Mouse (Mus musculus): ENCODE data around the gene Tsga10ip. TPM values are rescaled to one million over a fixed set of nuclear protein-coding genes. Genes with fewer than 3 reads are reported as not detected.
"Not testable (repeated sequence)": the region's sequence is repeated elsewhere in the genome, so short reads cannot be mapped to it uniquely, and the experiment has no call there.

Gene Tsga10ip
- polyA plus RNA-seq, 1 experiment from 2014 or later = 1.1 TPM

DNA sequence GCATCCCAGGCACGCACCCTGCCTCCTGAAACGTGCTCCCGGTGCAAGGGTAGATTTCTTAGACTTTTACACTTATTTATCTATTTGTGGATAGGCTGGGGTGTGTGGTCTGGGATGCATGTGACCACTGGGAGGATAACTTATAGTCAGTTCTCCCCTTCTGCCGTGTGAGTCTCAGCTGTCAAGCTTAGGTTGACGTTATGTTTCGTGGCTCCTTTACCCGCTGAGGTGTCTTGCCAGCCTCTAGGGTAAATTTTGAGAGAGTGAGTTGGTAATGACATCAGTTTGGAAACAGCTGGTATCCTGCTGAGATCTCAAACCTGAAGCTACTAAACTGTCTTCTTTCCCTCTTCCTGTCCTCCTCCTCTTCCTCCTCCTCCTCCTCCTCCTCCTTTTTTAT is 3.6 kb upstream of the Tsga10ip start:
- Histone ChIP-seq H3K4me3 (ENCODE audit: low read depth, low read length) (peak overlapping the region; percentile 27), H3K36me3 (ENCODE audit: insufficient read depth, low read length) (no peaks in the 10 kb centered on the region), H3K27me3 (replicated peaks; ENCODE audit: insufficient read depth, low read length) (no peaks in the 10 kb centered on the region), H3K27ac (ENCODE audit: low read length) (peak overlapping the region; percentile 80), H3K9ac (replicated peaks; ENCODE audit: low read depth) (peak overlapping the region; percentile 19; the same call in 1 of the 2 replicates), H3K4me2 (replicated peaks; ENCODE audit: low read depth, low read length) (peak overlapping the region; percentile 48), H3K9me3 (ENCODE audit: low read length) (no peaks in the 10 kb centered on the region), H3K4me1 (ENCODE audit: insufficient read depth, low read depth, low read length) (no peaks in the 10 kb centered on the region)
- DNase-seq (ENCODE audit: low spot score) = peak; percentile 70
- 21% methylated on average over 7 of the region's 7 CpGs for WGBS
- ATAC-seq = no peak
- TF ChIP-seq CTCF (IDR thresholded peaks at IDR 0.05) (0 out of 2 replicates have a peak, but pooled peaks have one; percentile 13), EP300 (IDR thresholded peaks at IDR 0.05) (no peak)

- not testable (repeated sequence) for H3K36me3 ChIP-seq (ENCODE audit: insufficient read depth, low read length); H3K9me3 ChIP-seq (ENCODE audit: low read length); H3K27me3 ChIP-seq (replicated peaks; ENCODE audit: insufficient read depth, low read length); H3K4me1 ChIP-seq (ENCODE audit: insufficient read depth, low read depth, low read length); H3K9ac ChIP-seq (replicated peaks; ENCODE audit: low read depth); H3K4me3 ChIP-seq (ENCODE audit: low read depth, low read length); H3K4me2 ChIP-seq (replicated peaks; ENCODE audit: low read depth, low read length); ATAC-seq; DNase-seq (ENCODE audit: low spot score); H3K27ac ChIP-seq (ENCODE audit: low read length)
- 65% methylated on average over 3 of the region's 4 CpGs for WGBS
Measured at GRCm38 (mm10) chr19:5401073-5401472, 1.3 kb downstream of the Tsga10ip start.

DNA sequence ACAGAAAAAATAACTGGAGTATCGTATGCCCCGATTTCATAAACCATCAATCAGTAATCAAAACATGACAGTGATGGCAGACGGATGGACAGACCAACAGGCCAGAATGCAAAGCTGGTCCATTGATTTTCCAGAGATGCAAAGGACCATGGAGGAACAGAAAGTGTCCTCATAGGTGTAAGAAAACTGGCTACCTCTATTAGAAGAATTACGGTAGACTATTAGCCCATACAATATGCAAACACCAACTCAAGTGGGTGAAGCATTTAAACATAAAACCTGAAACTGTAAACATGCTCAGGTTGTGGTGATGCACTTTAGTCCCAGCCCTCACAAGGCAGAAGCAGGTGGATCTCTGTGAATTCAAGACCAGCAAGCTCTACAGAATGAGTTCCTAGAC is 7.0 kb downstream of the Tsga10ip start:
- Histone ChIP-seq H3K27me3 (replicated peaks; ENCODE audit: insufficient read depth, low read length) (no peaks in the 10 kb centered on the region), H3K9me3 (ENCODE audit: low read length) (no peaks in the 10 kb centered on the region), H3K9ac (replicated peaks; ENCODE audit: low read depth) (no peak overlapping the region), H3K4me2 (replicated peaks; ENCODE audit: low read depth, low read length) (no peak overlapping the region), H3K36me3 (ENCODE audit: insufficient read depth, low read length) (no peaks in the 10 kb centered on the region), H3K4me3 (ENCODE audit: low read depth, low read length) (no peak overlapping the region), H3K4me1 (ENCODE audit: insufficient read depth, low read depth, low read length) (no peaks in the 10 kb centered on the region), H3K27ac (ENCODE audit: low read length) (no peak overlapping the region)
- TF ChIP-seq CTCF (IDR thresholded peaks at IDR 0.05) (no peak), EP300 (IDR thresholded peaks at IDR 0.05) (no peak)
- no peak for ATAC-seq
- 63% methylated on average over 4 of the region's 4 CpGs for WGBS
- DNase-seq (ENCODE audit: low spot score) = peak; percentile 26

GRCm38 (mm10) chr19:5394168-5394567 is 8.2 kb downstream of the Tsga10ip start:
- H3K27me3 ChIP-seq (replicated peaks; ENCODE audit: insufficient read depth, low read length) = no peaks in the 10 kb centered on the region
- no peak for TF ChIP-seq CTCF (IDR thresholded peaks at IDR 0.05)
- no peaks in the 10 kb centered on the region for H3K36me3 ChIP-seq (ENCODE audit: insufficient read depth, low read length)
- DNase-seq (ENCODE audit: low spot score) (no peak), ATAC-seq (no peak)
- no peak overlapping the region for H3K4me2 ChIP-seq (replicated peaks; ENCODE audit: low read depth, low read length)
- WGBS = 42% methylated on average over 10 of the region's 10 CpGs
- H3K9ac ChIP-seq (replicated peaks; ENCODE audit: low read depth) = no peak overlapping the region
- no peak overlapping the region for H3K4me3 ChIP-seq (ENCODE audit: low read depth, low read length)
- peaks cover 7% of the 10 kb centered on the region; the same call in 1 of the 2 replicates for H3K4me1 ChIP-seq (ENCODE audit: insufficient read depth, low read depth, low read length)
- no peak overlapping the region for H3K27ac ChIP-seq (ENCODE audit: low read length)
- H3K9me3 ChIP-seq (ENCODE audit: low read length) = no peaks in the 10 kb centered on the region

DNA sequence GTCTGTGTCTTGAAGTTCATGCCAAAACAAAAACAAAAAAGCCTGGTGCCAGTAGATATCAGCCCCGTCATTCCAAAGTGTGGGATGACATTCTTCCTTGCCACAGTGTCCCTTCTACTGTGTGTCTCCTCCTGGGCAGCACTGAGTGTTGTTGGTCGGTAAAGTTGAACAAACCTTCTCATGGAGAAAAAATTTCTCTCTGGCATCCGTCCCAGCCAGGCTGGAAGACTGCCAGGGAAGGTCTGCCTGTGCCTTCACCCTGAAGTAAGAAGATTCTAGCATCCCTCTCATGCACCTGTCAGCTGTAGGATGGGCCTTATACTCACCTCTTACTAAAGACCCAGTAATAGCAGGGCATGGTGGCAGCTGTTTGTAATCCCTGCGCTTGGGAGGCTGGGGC is 9.4 kb downstream of the Tsga10ip start:
- Histone ChIP-seq H3K9me3 (ENCODE audit: low read length) (no peaks in the 10 kb centered on the region), H3K36me3 (ENCODE audit: insufficient read depth, low read length) (no peaks in the 10 kb centered on the region), H3K27me3 (replicated peaks; ENCODE audit: insufficient read depth, low read length) (no peaks in the 10 kb centered on the region), H3K4me2 (replicated peaks; ENCODE audit: low read depth, low read length) (no peak overlapping the region), H3K27ac (ENCODE audit: low read length) (no peak overlapping the region; the same call in 1 of the 2 replicates), H3K4me3 (ENCODE audit: low read depth, low read length) (no peak overlapping the region), H3K9ac (replicated peaks; ENCODE audit: low read depth) (no peak overlapping the region), H3K4me1 (ENCODE audit: insufficient read depth, low read depth, low read length) (peaks cover 7% of the 10 kb centered on the region; the same call in 1 of the 2 replicates)
- 22% methylated on average over 4 of the region's 4 CpGs for WGBS
- ATAC-seq (no peak), DNase-seq (ENCODE audit: low spot score) (peak; percentile 41)
- no peak for TF ChIP-seq CTCF (IDR thresholded peaks at IDR 0.05)
- no peak for TF ChIP-seq EP300 (IDR thresholded peaks at IDR 0.05)

DNA sequence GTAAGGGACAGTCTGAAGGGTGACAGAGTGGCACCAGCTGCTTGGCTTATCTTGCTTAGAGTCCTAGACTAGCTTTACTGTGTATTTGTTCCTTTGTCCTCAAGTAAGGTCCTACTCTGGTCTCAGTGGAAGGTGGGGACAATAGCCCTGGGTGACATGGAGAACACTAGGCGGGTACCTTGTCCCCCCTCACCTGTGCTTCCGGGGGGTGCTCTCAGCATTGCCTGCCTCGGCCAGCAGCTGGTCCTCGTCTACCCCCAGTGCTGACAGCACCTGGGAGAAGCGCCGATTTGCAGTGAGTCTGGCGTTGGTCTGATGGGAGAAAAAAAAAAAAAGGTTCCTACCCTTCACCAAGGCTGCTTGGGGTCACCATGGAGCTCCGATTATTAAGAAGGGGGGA is 11.9 kb downstream of the Tsga10ip start:
- no peak for ATAC-seq
- Histone ChIP-seq H3K36me3 (ENCODE audit: insufficient read depth, low read length) (no peaks in the 10 kb centered on the region), H3K4me1 (ENCODE audit: insufficient read depth, low read depth, low read length) (peaks cover 12% of the 10 kb centered on the region; the same call in 1 of the 2 replicates), H3K27me3 (replicated peaks; ENCODE audit: insufficient read depth, low read length) (no peaks in the 10 kb centered on the region), H3K27ac (ENCODE audit: low read length) (peak overlapping the region; percentile 91), H3K4me3 (ENCODE audit: low read depth, low read length) (no peak overlapping the region; the same call in 1 of the 2 replicates), H3K9ac (replicated peaks; ENCODE audit: low read depth) (no peak overlapping the region), H3K4me2 (replicated peaks; ENCODE audit: low read depth, low read length) (peak overlapping the region; percentile 67), H3K9me3 (ENCODE audit: low read length) (no peaks in the 10 kb centered on the region)
- DNase-seq (ENCODE audit: low spot score) = no peak
- 58% methylated on average over 8 of the region's 8 CpGs for WGBS
- TF ChIP-seq CTCF (IDR thresholded peaks at IDR 0.05) = no peak
- no peak for TF ChIP-seq EP300 (IDR thresholded peaks at IDR 0.05)

GRCm38 (mm10) chr19:5389647-5390046 is 12.7 kb downstream of the Tsga10ip start:
- 0 out of 2 replicates have a peak, but pooled peaks have one; percentile 20 for ATAC-seq
- peaks cover 12% of the 10 kb centered on the region; the same call in 1 of the 2 replicates for H3K4me1 ChIP-seq (ENCODE audit: insufficient read depth, low read depth, low read length)
- WGBS = 11% methylated on average over 12 of the region's 12 CpGs
- peak; percentile 71 for DNase-seq (ENCODE audit: low spot score)
- H3K4me3 ChIP-seq (ENCODE audit: low read depth, low read length) = peak overlapping the region; percentile 94
- no peaks in the 10 kb centered on the region for H3K9me3 ChIP-seq (ENCODE audit: low read length)
- H3K27me3 ChIP-seq (replicated peaks; ENCODE audit: insufficient read depth, low read length) = no peaks in the 10 kb centered on the region
- H3K9ac ChIP-seq (replicated peaks; ENCODE audit: low read depth) = peak overlapping the region; percentile 36; the same call in 1 of the 2 replicates
- H3K36me3 ChIP-seq (ENCODE audit: insufficient read depth, low read length) = 0 out of 2 replicates have a peak, but pooled peaks cover under 1% of the 10 kb centered on the region
- TF ChIP-seq CTCF (IDR thresholded peaks at IDR 0.05) = no peak
- TF ChIP-seq EP300 (IDR thresholded peaks at IDR 0.05) = no peak
- H3K4me2 ChIP-seq (replicated peaks; ENCODE audit: low read depth, low read length) = peak overlapping the region; percentile 67
- H3K27ac ChIP-seq (ENCODE audit: low read length) = peak overlapping the region; percentile 91
